Mouse (Mus musculus) forebrain, postnatal 0 days (tissue): ENCODE results near the gene Tnk2. TPM values are rescaled to one million over a fixed set of nuclear protein-coding genes. Genes with fewer than 3 reads are reported as not detected.

Experiments used
- ATAC-seq: fragments of 200-750 bp; cut with Nextera tagmentation; 2 replicates; pipeline ENCODE4 v1.8.0; 2017; ENCODE audit warnings: mild to moderate bottlenecking, moderate library complexity
- DNase-seq: peaks from one replicate; pipeline ENCODE4 v3.0.0-alpha.2; 2015
- H3K27ac ChIP-seq: fragments of 300-500 bp; sonication (generic); 2 replicates; pipeline ENCODE4 v1.5.1; 2014; ENCODE audit warnings: low read depth, mild to moderate bottlenecking, antibody characterized with exemption, low read length, moderate library complexity, mixed read lengths
- H3K27me3 ChIP-seq: fragments of 300-500 bp; sonication (generic); 2 replicates; pipeline ENCODE4 v1.6.1; 2014; ENCODE audit warnings: mild to moderate bottlenecking, low read length, mixed read lengths; ENCODE audit not compliant: insufficient read depth
- H3K36me3 ChIP-seq: fragments of 300-500 bp; sonication (generic); 2 replicates; pipeline ENCODE4 v1.6.1; 2014; ENCODE audit warnings: mild to moderate bottlenecking, moderate library complexity; ENCODE audit not compliant: insufficient read depth
- H3K4me1 ChIP-seq: fragments of 300-500 bp; sonication (generic); 2 replicates; pipeline ENCODE4 v1.6.1; 2014; ENCODE audit warnings: antibody characterized with exemption; ENCODE audit not compliant: insufficient read depth
- H3K4me2 ChIP-seq: fragments of 300-500 bp; sonication (generic); 2 replicates; pipeline ENCODE4 v1.6.1; 2014; ENCODE audit warnings: low read depth, mild to moderate bottlenecking, moderate library complexity
- H3K4me3 ChIP-seq: fragments of 300-500 bp; sonication (generic); 2 replicates; pipeline ENCODE4 v1.5.1; 2014; ENCODE audit warnings: low read depth, low read length, mixed read lengths
- H3K9ac ChIP-seq: fragments of 300-500 bp; sonication (generic); 2 replicates; pipeline ENCODE4 v1.6.1; 2014; ENCODE audit warnings: mild to moderate bottlenecking
- H3K9me3 ChIP-seq: fragments of 300-500 bp; sonication (generic); 2 replicates; pipeline ENCODE4 v1.6.1; 2016; ENCODE audit warnings: low read length
- CTCF ChIP-seq: sonication (generic); IDR thresholded peaks from 2 replicates; pipeline ENCODE4 v1.5.1; 2016; ENCODE audit warnings: antibody characterized with exemption, control low read depth, low read depth
- WGBS: fragments of 180-500 bp; shearing (Covaris S2); extraction: QIAGEN DNeasy Blood & Tissue Kit; methylation state at CpG from one replicate; pipeline ENCODE4 v1.1.7; 2014; 5-methylcytosine and 5-hydroxymethylcytosine counted together
- polyA plus RNA-seq: library from polyadenylated mRNA; unstranded; fragments of >200 nt; fragmentation: Nextera tagmentation; extraction: Ambion mirVana; gene quantifications from 2 replicates; pipeline ENCODE4 v1.2.1, GENCODE M21; 2015
- total RNA-seq: library from RNA; depleted of rRNA; stranded (reverse); fragments of >200 nt; gene quantifications from 2 replicates; pipeline ENCODE4 v1.2.3, GENCODE M21; 2014

The Tnk2 gene
- total and polyA plus RNA-seq, 2 experiments from 2014 or later, result 13.2 to 48.4 TPM

DNA sequence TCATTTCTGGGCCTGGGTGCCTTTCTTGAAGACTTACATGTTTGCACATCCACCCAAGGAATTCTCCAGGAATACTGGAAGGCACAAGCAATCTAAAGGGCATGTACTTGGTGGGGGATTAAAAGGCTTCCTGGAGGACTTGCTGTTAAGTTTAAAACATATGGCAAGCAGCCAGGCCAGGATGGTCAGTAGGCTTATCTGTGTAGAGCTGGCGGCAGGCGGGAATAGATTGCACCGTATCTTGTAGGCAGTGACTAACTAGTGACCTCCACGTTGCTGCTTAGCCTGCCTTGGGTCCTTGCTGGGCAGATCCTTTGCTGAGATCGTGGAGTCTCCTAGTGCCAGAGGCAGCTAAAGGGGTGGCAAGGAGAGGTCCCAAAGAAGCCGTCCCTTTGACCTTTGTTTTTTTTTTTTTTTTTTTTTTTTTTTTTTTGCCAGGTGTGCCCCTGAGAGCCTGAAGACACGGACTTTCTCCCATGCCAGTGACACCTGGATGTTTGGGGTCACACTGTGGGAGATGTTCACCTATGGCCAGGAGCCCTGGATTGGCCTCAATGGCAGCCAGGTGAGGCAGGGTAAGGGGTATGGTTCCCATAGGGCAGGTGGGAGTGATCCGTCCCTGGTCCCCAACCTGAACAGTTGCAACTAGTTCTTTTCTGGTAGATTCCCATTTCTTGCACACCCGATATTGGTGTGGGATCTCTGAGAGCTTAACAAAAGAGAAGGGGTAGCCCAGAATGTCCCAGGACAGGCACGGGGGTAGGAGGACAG lies 26.9 kb downstream of the Tnk2 start:
- H3K4me3 ChIP-seq, result no peak overlapping the region
- H3K27me3 ChIP-seq, result no peaks in the 10 kb centered on the region
- no peak for TF ChIP-seq CTCF
- H3K9me3 ChIP-seq, result no peaks in the 10 kb centered on the region
- 91% methylated on average over 10 of the region's 10 CpGs for WGBS
- no peak for ATAC-seq
- H3K36me3 ChIP-seq, result peaks cover 59% of the 10 kb centered on the region
- no peaks in the 10 kb centered on the region for H3K4me1 ChIP-seq
- H3K9ac ChIP-seq, result no peak overlapping the region
- no peak overlapping the region for H3K4me2 ChIP-seq
- no peak for DNase-seq
- no peak overlapping the region for H3K27ac ChIP-seq

DNA sequence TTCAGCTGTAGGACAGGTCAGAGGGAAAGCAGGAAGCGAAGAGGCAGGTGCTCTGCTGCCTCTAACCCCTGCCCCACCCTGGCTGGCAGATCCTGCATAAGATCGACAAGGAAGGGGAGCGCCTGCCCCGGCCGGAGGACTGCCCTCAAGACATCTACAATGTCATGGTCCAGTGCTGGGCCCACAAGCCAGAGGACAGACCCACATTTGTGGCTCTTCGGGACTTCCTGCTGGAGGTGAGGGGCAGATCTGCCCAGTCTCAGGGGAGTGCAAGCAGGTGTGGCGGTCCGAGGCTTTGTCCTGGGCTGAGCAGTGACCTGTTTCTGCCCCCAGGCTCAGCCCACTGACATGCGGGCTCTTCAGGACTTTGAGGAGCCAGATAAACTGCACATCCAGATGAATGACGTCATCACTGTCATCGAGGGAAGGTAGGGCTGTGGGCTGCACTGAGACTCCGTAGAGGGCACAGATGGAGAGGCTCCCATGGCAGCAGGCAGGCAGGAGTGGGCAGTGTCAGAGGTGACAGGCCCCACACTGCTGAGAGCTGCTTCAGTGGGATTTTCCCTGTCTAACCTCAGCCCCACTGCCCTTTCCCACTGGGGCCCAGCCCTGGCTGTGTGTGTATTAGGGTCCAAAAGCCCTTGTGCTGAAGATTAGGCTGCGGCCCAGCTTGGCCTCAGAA lies 27.7 kb downstream of the Tnk2 start:
- Histone ChIP-seq H3K4me2 (no peak overlapping the region), H3K36me3 (peaks cover 64% of the 10 kb centered on the region), H3K27ac (no peak overlapping the region), H3K4me3 (no peak overlapping the region), H3K9ac (no peak overlapping the region), H3K4me1 (no peaks in the 10 kb centered on the region), H3K27me3 (no peaks in the 10 kb centered on the region), H3K9me3 (no peaks in the 10 kb centered on the region)
- TF ChIP-seq CTCF, result no peak
- 93% methylated on average over 13 of the region's 13 CpGs for WGBS
- ATAC-seq (no peak), DNase-seq (no peak)

DNA sequence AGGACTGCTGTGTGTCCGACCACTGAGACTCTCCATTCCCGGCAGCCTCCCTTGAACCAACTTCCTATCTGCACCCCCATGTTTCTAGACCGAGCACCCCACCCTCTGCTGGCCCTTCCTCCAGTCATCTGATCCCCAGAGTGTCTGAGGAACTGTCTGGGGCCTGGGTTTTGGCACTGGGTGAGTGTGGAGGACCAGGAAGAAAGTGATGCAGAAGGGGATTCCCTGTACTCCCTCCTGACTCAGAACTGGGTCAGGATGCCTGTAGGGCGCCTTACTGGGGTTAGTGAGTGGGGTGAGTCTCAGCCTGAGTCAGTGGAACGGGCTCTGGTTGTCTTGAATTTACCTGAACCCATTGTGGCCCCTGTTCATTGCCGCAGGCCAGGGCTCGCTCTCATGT lies 28.6 kb downstream of the Tnk2 start:
- Histone ChIP-seq H3K36me3 (peaks cover 72% of the 10 kb centered on the region), H3K4me3 (no peak overlapping the region), H3K27ac (no peak overlapping the region), H3K4me2 (no peak overlapping the region), H3K9ac (no peak overlapping the region), H3K4me1 (no peaks in the 10 kb centered on the region), H3K9me3 (no peaks in the 10 kb centered on the region), H3K27me3 (no peaks in the 10 kb centered on the region)
- 92% methylated on average over 7 of the region's 7 CpGs for WGBS
- DNase-seq, result no peak
- no peak for TF ChIP-seq CTCF
- no peak for ATAC-seq

DNA sequence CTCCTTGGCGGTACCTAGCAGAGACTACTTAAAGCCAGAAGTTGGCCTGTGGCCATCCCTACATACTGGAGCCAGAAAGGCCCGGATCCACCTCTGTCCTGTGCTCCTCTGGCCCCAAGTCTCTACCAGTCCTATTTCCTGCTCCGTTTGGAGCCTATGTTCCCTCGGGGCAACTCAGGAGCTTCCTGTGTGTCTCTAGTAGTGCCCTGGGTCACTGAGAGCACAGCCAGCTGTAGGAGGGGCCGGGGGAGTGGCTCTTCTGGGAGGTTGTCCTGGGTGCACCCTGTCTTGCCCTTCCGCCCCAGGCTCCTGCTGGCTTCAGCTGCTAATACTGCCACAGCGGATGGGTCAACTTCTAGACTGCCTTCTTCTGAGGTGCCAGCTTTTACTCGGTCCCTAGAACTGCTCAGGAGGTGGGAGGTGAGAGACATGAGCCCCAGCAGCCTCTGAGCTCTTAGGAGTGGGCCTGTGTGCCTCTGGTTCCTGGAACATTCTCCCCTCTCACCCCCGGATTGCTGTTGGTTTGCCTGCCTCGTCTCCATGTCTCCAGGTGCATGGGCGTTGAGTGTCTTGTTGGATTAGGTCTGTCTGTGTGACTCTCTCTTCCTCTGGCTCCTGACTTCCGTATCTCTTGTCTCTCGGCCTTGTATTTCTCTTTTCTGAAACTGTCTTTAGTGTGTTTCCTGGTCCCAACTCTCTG lies 29.3 kb downstream of the Tnk2 start:
- no peak for ATAC-seq
- Histone ChIP-seq H3K27me3 (no peaks in the 10 kb centered on the region), H3K9me3 (no peaks in the 10 kb centered on the region), H3K4me2 (no peak overlapping the region), H3K27ac (no peak overlapping the region), H3K4me1 (no peaks in the 10 kb centered on the region), H3K36me3 (peaks cover 76% of the 10 kb centered on the region), H3K4me3 (no peak overlapping the region), H3K9ac (no peak overlapping the region)
- no peak for TF ChIP-seq CTCF
- 79% methylated on average over 13 of the region's 13 CpGs for WGBS
- no peak for DNase-seq

DNA sequence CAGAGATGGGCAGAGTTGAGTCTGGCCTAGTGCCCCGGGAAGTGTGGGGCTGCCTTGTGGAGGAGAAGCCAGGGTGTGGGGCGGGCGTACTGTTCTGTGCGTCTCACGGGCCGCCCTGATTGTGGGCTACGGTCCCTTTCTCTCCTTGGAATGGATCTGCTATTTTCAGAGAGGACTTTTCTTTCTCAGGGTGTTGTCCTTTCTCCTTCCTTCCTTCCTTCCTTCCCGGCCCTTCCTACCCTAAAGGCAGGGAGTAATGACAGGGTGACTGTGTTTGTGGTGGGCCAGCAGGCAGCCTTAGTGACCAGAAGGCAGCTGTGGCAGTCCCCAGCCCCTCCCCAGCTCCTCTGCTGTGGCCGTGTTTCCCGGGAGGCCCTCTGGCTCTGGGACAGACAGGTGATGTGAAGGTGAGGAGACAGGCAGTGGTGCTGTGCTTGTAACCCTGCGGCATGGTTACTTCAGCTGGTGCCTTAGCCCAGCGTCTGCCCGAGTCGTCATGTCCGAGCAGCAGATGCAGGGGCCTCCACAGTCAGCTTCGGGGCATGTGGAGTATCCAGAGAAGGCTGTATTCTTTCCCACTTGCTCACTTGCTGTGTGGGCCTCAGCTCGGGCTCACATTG lies 30.6 kb downstream of the Tnk2 start:
- no peak for ATAC-seq
- no peak for DNase-seq

DNA sequence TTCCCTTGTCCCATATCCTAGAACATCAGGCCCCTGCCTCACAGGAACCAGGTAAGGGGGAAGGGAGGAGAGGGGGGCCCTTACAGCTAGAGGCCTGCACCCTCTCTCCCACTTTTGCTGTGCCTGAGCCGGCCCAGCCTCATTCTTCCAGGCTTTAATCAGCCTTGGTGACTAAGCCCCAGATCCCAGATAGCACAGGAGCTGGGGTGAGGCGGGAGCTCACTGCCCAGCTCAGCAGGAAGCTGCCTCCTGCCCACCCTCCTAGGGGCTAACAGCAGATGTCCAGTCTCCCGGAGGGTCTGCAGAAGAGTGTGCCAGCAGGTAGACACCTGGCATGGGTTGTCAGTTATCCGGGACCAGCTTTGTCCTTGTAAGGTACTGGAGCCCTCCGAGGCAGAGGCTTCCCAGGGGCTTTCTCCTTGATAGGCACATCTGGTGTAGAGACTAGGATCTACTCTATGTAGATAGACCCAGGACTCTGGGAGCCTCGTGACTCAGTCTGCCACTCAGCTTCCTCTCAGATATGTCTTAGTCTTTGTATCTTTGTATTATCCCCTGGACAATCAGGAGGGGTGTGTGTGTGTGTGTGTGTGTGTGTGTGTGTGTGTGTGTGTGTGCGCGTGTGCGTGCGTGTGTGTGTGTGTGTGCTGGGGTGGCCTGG lies 33.5 kb downstream of the Tnk2 start:
- WGBS, result 82% methylated on average over 10 of the region's 10 CpGs
- H3K4me1 ChIP-seq, result no peaks in the 10 kb centered on the region
- H3K36me3 ChIP-seq, result peaks cover 83% of the 10 kb centered on the region

More for the DNA sequence above, 30.6 kb downstream of the Tnk2 start:
- Histone ChIP-seq H3K9ac (no peak overlapping the region), H3K4me3 (no peak overlapping the region), H3K27me3 (no peaks in the 10 kb centered on the region), H3K27ac (no peak overlapping the region), H3K36me3 (peaks cover 83% of the 10 kb centered on the region), H3K4me1 (no peaks in the 10 kb centered on the region), H3K4me2 (no peak overlapping the region), H3K9me3 (no peaks in the 10 kb centered on the region)
- no peak for TF ChIP-seq CTCF
- WGBS, result 92% methylated on average over 17 of the region's 17 CpGs

More for the DNA sequence above, 33.5 kb downstream of the Tnk2 start:
- no peak for TF ChIP-seq CTCF
- Histone ChIP-seq H3K9ac (no peak overlapping the region), H3K9me3 (no peaks in the 10 kb centered on the region), H3K27ac (no peak overlapping the region), H3K4me2 (no peak overlapping the region), H3K27me3 (no peaks in the 10 kb centered on the region), H3K4me3 (no peak overlapping the region)
- no peak for ATAC-seq
- DNase-seq, result no peak
